Mouse (Mus musculus) inflammation-experienced regulatory T-cells (primary cell): ENCODE results near the gene Ppox. TPM values are rescaled to one million over a fixed set of nuclear protein-coding genes. Genes with fewer than 3 reads are reported as not detected.

Source experiments
- polyA plus RNA-seq, 2 experiments: library from polyadenylated mRNA; unstranded; fragments of 100-300 nt; shearing (Covaris generic); gene quantifications; one replicate each; pipeline ENCODE4 v1.2.1; 2017

Gene Ppox
- polyA plus RNA-seq = 10 to 100 TPM; 63.5 to 98.8 TPM

DNA sequence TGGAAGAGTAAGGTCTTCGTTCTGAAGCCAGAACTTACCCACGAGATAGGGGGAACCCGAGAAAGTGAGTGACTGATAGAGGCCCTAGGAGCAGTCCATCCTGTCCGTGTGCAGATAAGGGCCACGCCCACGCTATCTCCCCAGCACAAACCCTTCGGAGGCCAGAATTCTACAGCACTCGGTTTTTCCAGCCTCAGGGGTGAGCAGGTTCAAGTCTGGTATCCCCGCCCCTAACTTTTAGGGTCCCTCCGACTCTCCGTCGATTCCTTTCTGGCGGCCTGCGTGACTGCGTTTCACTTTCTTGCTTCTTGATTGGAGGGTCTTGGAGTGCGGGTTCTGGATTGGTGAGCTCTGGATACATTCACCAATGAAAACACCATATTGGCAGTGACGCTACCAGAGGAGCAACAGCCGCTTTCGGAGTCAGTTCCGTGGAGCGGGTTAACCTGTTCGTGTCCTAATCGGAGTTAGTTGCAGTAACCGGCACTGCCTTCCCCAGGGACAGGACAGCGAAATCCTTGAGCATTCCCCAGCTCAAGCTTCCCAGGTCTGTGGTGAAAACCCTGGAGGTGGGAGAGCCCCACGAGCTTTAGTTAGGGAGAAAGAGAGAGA, at the start of gene Ppox:
Gene Ppox (minus strand): TSS at position 271 of the 612 bp plus-strand sequence.

DNA sequence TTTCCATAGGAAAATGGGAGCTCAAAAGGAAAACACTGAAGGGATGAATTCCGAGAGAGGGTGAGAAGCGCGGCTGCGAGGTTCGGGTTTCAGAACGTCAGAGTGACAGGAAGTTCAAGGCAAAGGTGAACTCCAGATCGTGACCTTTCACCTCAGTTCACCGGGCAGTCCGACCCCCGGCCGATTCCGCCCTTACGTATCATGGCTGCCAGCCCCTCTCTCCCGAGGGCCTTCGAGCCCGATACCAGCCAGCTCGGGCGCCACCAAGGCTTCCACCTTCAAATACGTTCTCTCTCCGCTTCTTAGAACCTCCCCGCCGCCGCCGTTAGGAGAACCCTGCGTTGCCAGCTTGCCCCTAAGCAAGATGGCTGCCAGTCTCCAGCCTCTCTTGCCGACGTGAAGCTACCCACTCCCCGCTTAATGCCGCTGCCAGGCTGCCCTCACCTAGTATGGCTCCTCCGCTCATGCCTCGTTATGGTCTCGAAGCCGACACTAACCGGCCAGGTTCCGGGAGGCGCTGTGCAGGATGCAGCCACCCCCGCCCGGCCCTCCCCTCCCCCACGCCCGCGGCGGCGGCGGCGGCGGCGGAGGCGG, 48.0 kb upstream of the Ppox start, which contains the start of gene Dedd:
Gene Dedd (plus strand): TSS at position 307 of the 594 bp plus-strand sequence.

DNA sequence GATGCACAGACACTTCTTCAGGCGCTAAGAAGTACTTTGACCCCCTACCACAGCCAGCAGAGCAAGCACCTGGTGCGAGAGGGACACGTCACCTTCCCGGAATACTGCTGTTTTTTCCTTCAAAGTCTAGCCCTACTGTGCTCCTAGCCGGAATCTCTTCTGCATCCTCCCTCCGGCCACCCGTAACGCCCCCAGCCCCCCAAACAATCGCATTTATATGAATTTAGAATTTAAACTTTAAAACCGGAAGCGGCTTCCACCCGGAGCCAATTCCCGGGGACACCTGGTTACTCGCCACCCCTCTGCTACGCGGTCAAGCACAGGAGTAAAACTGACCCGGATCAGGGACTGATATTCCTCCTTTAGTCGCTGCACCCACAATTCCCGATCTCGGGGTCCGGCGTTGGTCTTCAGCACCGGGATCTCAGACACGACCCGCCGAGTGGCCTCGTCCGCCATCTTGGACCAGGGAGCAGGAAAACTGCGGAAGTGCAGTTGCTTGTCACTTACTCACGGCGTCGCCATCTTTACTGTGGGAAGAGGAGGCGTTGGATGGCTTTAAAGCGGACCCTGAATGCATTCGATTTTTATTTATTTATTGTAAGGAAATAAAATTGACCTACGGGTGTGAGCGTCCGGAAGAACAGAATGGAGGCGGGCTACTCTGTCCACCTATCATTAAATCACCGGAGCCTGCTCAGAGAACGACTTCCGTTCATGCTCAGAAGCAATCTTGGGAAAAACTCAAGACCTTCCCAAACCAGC, 13.5 kb upstream of the Ppox start, which contains the start of gene Ufc1:
Gene Ufc1 (minus strand): TSS at position 727 of the 765 bp plus-strand sequence.

DNA sequence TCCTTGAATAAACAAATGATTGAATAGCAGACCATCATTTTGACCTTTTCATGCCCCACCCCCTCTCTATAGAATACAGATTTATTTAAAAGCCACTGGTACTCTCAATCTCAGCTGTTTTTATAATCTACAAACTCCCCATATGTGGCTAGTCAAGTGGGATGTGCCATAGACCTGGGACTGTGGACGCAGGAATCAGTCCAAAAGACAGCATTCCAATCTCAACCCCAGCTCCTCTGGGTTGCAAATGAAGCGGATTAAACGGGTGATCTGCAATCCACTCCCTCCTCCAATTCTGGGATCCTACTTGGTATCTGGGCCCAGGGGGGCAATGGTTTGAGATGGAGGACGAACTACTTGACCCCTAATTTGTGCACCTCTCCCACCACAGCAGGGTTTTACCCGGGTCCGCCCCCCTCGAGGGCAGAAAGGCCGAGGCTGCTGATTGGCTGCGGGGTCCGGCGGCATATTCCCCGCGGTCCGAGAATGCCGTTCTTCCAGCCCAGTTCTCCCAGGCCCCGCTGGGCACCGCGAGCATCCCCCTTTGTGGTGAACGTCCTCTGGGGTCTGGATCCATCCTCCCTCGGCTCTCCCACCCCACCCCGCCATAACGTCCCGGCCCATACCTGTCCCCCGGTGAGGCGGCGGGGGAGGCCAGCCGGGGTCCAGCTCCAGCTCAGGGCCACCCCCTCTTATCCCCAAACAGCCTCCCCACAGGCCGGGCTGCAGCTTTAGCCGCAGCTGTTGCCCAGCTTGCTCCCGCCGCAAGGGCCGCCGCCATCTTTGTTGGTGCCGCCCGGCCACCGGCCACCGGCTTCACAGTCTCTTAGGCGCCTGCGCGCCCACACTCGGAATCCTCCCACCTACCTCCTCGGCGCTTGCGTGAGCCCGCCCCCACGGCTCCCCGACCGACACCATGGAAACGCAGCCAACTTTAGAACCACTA, 6.4 kb upstream of the Ppox start, which contains the start of gene Usp21:
Gene Usp21 (minus strand): TSS at position 856 of the 946 bp plus-strand sequence.

DNA sequence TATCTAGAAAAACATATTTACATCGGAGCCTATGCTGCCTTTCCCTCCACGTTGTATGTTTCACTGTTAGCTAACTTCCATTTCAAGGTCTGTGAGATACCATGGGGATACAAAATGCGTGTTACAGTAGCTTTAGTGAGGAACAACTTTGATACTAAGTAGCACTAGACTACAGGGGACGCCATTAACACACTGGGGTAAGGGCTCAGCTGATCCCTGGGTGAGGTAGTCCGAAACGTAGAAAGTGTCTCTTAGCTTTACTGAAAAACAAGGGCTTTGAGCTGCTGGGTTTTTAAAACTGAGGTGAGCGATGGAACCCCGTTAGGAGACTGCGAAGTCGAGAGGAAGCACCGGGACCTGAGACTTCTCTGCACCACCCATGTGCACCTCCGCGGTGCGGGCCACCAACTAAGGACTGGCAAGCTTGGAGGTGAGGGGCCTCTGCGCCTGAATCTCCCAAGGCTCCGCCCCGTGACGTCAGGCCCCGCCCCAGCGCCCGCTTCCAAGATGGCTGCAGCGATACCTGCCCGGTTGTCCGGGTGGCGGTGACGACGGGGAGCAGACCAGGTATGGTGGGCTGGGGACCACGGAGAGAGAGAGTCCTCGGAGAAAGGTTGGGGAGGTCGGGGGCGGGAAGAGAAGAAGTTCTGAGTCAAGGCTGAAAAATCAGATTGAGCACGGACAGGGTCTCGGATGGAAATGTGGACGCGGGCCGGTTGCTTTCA, 11.0 kb downstream of the Ppox start, which contains the start of gene B4galt3:
Gene B4galt3 (plus strand): TSS at position 481 of the 725 bp plus-strand sequence.

DNA sequence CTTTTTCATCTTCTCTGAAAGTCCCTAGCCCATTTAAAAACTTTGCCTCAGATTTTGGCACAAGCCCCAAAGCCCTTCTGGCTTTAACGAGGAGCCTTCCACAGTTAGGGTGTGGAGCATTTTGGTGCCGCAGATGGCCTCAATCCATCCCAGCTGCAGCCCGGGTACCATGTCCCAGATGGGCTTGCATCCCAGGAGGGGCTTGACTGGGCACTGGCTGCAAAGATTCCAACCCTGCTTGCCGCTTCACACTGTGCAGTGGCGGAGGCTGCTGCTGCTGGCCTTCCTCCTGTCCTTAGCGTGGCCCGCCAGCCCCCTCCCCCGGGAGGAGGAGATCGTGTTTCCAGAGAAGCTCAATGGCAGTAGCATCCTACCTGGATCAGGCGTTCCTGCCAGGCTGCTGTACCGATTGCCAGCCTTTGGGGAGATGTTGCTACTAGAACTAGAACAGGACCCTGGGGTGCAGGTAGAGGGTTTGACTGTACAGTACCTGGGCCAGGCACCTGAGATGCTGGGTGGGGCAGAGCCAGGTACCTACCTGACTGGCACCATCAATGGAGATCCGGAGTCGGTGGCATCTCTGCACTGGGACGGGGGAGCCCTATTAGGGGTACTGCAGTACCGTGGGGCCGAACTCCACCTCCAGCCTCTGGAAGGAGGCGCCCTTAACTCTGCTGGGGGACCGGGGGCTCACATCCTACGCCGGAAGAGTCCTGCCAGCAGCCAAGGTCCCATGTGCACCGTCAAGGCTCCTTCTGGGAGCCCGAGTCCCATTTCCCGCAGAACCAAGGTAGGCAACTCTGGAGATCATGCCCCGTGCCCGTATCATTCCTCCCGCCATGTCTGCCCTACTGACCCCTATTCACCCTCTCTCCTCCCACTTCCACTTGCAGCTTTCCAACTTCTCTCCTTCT, 30.0 kb downstream of the Ppox start, which contains the start of gene Ndufs2:
Gene Ndufs2 (minus strand): TSS at position 709 of the 914 bp plus-strand sequence.

DNA sequence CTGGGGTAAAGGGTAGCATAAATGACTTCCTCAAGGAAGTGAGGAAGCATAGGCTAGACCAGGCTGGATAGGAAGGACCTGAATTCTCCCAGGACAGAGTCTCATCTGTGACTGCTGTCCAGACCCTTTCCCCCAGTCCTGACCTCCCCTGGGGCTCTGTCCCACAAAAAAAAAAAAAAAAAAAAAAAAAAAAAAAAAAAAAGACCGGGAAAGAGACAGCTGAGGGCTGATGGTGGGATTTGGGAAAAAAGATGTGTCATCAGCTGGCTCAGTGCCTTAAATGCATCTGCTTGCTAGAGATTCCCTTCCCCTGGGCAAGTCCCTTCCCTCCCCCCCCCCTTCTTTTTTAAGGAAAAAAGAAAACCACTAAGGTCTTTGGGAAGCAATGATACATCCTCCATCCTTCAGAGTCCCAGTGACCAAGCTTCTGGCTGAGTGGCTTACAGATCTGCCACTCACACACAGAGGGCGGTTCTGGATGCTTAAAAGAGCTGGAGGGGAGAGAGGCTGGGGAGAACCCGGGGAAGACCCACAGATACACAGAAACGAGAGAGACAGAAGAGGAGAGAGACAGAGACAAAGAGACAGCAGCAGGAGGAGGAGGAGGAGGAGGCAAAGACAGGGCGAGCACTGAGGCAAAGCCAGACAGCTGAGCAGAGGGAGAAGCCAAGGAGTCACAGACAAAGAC, 30.9 kb downstream of the Ppox start, which contains the start of gene Adamts4:
Gene Adamts4 (plus strand): TSS at position 509 of the 688 bp plus-strand sequence.

DNA sequence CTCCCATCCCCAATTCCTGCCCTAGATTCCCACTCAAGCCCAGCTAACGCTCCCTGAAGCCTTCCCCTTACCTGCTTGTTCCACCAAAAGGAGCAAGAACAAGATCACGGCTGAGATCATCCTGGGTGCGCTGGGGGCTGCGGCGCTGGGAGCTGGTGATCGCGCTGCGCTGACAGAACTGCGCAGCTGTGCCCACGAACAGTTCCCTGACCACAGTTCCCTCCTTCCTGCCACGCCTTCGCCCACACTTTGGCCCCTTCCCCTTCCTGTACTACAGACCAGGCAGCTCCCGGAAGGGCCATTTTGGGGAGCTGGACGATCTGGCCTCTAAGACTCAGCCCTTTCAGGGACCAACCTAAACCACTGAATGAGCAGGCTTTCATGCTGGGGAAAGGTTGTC, 46.9 kb downstream of the Ppox start, which contains the start of gene Fcer1g:
Gene Fcer1g (minus strand): TSS at position 240 of the 400 bp plus-strand sequence.

Other genes starting within 250 kb of the Ppox start
- 1 to 10 TPM in 1 of 2 experiments, under 1 TPM in 1; 0.36 to 4.0 TPM for gene Fcgr3, start 216.3 kb downstream of the Ppox start, polyA plus RNA-seq
- gene Cfap126, start 167.3 kb downstream of the Ppox start, polyA plus RNA-seq = 1 to 10 TPM in 1 of 2 experiments, not detected in 1; 3.6 TPM
- 100 to 1,000 TPM; 156 to 158 TPM for gene Sdhc, start 130.6 kb downstream of the Ppox start, polyA plus RNA-seq
- gene Mpz, start 130.5 kb downstream of the Ppox start, polyA plus RNA-seq = under 1 TPM in 1 of 2 experiments, not detected in 1; 0.36 TPM
- under 1 TPM in 1 of 2 experiments, not detected in 1; 0.17 TPM for gene Pcp4l1, start 84.9 kb downstream of the Ppox start, polyA plus RNA-seq
- 1 to 10 TPM in 1 of 2 experiments, under 1 TPM in 1; 0.27 to 1.2 TPM for gene Nr1i3, start 67.2 kb downstream of the Ppox start, polyA plus RNA-seq
- gene Tomm40l, start 58.7 kb downstream of the Ppox start, polyA plus RNA-seq = 10 to 100 TPM; 29.9 to 43.7 TPM
- gene Apoa2, start 56.1 kb downstream of the Ppox start, polyA plus RNA-seq = not detected
- gene Fcer1g, start 46.8 kb downstream of the Ppox start, polyA plus RNA-seq = 10 to 100 TPM in 1 of 2 experiments, 1 to 10 TPM in 1; 3.4 to 15.4 TPM
- 1 to 10 TPM in 1 of 2 experiments, not detected in 1; 1.3 TPM for gene Adamts4, start 30.8 kb downstream of the Ppox start, polyA plus RNA-seq
- gene Ndufs2, start 29.8 kb downstream of the Ppox start, polyA plus RNA-seq = 100 to 1,000 TPM; 174 to 195 TPM
- 10 to 100 TPM; 39.8 to 41.4 TPM for gene B4galt3, start 10.9 kb downstream of the Ppox start, polyA plus RNA-seq
- gene Usp21, start 6.8 kb upstream of the Ppox start, polyA plus RNA-seq = 10 to 100 TPM; 58.7 to 64.2 TPM
- 10 to 100 TPM; 64.4 to 71.1 TPM for gene Ufc1, start 13.8 kb upstream of the Ppox start, polyA plus RNA-seq
- gene Dedd, start 48.0 kb upstream of the Ppox start, polyA plus RNA-seq = 10 to 100 TPM; 42.6 to 52.0 TPM
- gene Nit1, start 64.5 kb upstream of the Ppox start, polyA plus RNA-seq = 10 to 100 TPM; 42.0 to 43.2 TPM
- gene Pfdn2, start 64.5 kb upstream of the Ppox start, polyA plus RNA-seq = 100 to 1,000 TPM in 1 of 2 experiments, 10 to 100 TPM in 1; 80.8 to 111 TPM
- not detected for gene Klhdc9, start 79.6 kb upstream of the Ppox start, polyA plus RNA-seq
- gene Nectin4, start 88.9 kb upstream of the Ppox start, polyA plus RNA-seq = 1 to 10 TPM in 1 of 2 experiments, under 1 TPM in 1; 0.29 to 1.4 TPM
- 100 to 1,000 TPM; 170 to 197 TPM for gene Arhgap30, start 107.8 kb upstream of the Ppox start, polyA plus RNA-seq
- 10 to 100 TPM; 72.9 to 77.0 TPM for gene Usf1, start 130.1 kb upstream of the Ppox start, polyA plus RNA-seq
- 1 to 10 TPM; 2.6 to 3.1 TPM for gene Tstd1, start 137.7 kb upstream of the Ppox start, polyA plus RNA-seq
- 1 to 10 TPM in 1 of 2 experiments, not detected in 1; 1.8 TPM for gene F11r, start 156.3 kb upstream of the Ppox start, polyA plus RNA-seq
- 10 to 100 TPM; 13.0 to 16.1 TPM for gene Alyref2, start 222.3 kb upstream of the Ppox start, polyA plus RNA-seq